Mouse (Mus musculus): ENCODE data around the gene Rdh5.
A peak's percentile ranks its signal among the peaks of the same experiment; 100 is the strongest.

Gene Rdh5

DNA sequence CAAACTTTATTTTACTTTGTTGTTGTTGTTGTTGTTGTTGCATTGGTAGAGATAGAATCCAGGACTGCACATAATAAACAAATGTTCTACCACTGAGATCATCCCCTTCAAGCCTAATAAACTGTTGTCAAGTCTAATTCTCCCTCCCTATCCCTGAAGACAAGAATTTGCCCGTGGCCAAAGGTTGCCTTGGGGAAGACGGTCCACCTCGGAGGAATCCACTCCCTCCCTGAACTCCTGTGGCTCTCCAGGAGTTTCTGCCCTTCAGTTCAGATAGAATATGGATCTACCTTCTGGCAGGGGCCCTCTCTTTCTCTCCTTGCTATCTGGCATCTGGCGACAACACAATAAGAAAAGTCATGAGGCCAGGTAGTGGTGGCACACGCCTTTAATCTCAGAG is 17.9 kb downstream of the Rdh5 start:
- no peak for DNase-seq (ENCODE audit: low spot score)

DNA sequence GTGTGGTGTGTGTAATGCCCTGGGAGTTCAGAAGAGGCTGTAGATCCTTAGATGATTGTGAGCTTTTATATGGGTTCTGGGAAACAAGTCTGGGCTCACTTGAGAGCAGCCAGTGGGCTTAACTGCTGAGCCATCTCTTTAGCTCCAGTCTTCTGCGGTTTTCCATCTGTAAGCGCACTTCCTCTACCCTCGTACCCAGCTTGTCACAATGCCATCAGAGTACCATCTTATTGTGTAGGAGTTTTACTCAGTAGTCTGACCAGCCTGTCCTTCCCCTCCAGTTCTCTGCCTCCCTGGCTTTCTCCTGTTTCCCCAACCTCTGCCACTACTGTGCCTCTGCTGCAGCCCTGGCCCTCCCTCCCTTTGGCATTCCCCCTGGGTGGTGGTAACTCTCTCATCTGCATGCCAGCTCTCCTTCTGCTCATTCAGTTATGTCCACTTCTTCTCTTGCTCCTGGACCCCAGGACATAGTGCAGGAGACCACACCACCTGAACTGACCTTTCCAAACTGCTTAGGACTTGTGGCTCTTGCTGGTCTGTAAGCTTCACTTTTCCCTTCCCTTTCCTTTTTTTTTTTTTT is 20.2 kb downstream of the Rdh5 start:
- no peak for DNase-seq (ENCODE audit: low spot score)

DNA sequence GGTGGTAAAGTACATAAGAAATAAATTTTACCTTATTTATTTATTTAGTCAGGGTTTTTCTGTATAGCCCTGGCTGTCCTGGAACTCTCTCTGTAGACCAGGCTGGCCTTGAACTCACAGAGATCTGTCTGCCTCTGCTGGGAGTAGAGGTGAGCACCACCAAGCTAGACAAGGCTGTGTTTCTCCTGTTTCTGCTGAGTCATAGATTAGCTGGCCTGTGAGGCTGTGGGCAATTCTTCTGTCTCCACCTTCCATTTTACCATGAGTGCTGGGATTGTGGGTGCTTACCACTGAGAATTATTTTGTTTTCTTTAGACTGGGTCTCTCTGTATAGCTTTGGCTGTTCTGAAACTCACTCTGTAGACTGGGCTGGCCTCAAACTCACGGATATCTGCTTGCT is 21.3 kb downstream of the Rdh5 start:
- DNase-seq (ENCODE audit: low spot score): no peak

DNA sequence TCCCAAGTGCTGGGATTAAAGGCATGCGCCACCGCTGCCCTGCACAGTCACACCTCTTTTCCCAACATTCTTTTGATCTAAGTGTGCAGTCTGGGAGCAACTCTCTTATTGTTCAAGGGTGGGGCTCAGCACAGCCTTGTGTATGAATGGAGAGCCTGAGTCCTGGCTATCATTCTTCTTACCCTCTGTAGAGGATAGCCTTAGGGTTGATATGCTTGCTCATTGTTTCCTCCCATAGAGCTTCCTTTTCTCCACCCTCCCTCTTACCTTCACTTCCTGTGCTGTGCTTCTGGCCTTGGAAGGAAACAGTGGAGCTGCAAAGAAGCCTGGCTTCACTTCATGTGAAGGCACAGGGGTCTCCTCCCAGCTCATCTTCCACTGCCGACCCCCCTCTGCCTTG is 22.0 kb downstream of the Rdh5 start, which contains the start of gene Cd63:
Cd63 (plus strand) TSS at position 292 of the 400 bp plus-strand sequence.
- no peak for DNase-seq (ENCODE audit: low spot score)

DNA sequence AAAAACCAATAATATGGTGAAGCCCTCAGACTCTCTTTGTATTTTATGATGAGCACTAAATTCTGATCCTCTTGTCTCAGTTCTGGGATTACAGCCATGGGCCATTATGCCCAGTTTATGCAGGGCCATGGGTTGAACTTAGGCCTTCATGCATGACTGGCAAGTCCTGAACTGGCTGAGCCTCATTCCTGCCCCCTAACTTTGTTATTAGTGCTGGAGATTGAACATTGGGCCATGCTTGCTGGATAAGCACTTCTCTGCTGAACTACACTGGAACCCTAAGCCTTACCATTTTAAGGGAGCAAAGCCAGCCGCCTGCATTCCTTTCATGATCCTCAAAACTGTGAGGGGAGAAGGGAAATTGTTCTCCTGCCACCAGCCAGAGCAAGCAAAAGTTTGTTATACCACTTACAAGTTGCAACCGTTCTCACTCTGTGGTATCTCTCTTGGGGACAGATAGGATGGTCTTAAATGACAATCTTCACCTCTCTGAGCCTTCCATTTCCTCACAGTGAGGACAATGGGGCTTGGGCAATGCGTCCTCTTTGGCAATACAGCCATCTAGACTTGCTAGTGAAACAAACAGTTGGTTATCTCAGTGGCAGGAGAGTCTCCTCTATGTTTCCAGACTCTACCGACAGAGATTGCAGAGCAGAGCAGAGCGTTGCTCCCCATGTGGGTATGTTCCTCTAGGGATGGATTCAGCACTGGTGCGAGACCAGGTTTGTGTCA is 22.8 kb downstream of the Rdh5 start:
- no peak for DNase-seq (ENCODE audit: low spot score)

DNA sequence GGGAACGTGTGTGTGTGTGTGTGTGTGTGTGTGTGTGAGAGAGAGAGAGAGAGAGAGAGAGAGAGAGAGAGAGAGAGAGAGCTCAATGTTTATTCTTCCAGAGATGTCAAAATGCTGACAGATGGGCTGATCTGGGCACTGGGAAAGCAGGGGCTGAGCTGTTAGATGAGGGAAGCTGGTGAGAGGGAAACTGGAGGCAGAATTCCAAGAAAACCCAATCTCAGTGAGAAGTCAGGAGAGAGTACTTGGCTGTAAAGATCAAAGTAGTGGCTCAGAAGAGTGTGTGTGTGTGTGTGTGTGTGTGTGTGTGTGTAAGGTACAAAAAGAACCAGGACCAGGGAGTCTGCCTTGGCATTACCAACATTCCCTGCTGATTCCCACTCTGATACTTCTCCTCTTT is 25.2 kb downstream of the Rdh5 start:
- DNase-seq (ENCODE audit: low spot score): no peak

DNA sequence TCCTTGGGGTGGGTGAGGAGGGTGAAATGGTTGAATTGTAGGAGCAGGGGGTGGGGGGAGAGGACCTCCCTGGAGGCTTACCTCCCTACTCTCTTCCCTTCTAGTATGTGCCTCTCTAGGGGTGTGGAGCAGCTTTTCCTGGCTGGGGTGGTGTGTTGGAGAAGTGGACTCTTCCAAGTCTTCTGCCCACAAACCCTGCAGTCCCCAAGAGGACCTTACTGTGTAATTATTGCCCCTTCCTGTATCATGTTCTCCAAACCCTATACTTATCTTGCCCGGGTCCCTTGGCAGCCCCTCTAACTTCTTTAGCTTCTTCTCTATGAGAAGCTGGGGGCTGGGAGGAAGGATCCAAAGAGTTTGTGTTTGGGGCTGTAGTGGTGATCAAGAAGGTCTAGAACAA is 25.9 kb downstream of the Rdh5 start:
- no peak for DNase-seq (ENCODE audit: low spot score)

DNA sequence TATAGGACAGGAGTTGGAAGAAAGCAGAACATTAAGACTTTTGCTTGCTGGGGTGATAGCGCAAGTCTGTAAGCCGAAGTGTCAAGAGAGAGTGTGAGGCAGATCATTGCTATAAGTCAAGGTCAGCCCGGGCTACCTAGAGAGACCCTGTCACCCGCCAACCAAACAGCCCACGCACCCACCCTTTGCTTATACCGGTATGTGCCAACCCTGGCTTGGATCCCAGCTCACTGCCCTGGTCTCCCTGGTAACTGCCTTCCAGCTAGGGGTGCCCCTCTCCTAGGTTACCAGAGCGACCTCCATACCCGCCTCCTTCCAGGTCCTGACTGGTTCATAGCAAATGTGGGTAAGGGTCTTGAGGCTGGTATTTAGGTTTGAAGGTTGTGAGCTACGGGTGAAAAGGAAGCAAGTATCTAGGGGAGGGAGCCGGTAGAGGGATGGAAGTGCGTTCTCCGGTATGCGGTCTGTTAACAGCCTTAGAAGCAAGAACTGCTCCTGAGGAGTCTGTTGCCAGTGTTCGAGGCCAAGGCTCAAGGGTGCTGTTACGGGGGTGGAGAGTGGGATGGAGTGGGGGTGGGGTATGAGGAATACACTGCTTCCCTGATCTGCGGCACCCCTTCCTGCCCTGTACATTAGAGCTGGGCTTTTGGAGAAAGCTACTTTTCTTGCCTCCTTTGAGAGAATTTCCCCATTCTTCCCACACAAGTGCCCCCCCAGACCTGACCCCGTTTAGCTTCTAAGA is 26.6 kb downstream of the Rdh5 start:
- no peak for DNase-seq (ENCODE audit: low spot score)

DNA sequence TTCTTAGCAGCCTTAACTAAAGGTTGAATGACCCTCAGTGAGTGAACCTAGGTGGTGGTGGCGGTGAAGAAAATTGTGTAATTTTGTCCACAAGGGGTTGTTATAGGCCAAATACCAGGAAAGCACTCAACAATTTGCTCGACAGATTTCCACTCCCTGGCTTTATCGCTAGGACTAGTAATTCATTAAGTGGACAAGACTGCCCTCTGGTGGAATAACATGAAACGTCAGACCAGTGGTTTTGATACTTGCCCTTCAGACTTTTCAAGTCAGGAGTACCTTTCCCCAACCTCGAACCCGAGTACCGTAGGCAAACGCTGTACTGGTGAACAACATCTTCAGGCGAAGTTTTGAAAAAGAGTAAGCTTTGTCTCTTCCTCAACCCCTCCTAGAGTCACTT is 27.3 kb downstream of the Rdh5 start:
- DNase-seq (ENCODE audit: low spot score): peak; percentile 99

DNA sequence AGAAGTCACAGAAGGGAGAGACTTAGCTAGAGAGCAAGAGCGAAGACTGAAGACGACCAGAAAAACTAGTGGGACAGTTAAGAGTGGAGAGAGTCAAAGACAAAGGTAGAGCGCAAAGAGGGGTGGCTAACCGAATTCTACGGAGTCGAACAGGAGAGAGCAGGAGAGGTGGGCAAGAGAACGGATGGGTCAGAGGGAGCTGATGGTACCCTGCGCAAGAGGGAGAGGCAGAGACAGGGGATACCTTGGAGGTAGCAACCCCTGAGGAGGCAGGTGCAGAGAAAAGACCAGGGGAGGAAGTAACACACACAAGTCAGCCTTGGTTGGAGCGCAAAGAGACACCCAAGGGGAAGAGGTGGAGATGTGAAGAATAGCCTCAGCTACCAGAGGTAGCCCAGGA is 30.4 kb downstream of the Rdh5 start:
- DNase-seq (ENCODE audit: low spot score): no peak

DNA sequence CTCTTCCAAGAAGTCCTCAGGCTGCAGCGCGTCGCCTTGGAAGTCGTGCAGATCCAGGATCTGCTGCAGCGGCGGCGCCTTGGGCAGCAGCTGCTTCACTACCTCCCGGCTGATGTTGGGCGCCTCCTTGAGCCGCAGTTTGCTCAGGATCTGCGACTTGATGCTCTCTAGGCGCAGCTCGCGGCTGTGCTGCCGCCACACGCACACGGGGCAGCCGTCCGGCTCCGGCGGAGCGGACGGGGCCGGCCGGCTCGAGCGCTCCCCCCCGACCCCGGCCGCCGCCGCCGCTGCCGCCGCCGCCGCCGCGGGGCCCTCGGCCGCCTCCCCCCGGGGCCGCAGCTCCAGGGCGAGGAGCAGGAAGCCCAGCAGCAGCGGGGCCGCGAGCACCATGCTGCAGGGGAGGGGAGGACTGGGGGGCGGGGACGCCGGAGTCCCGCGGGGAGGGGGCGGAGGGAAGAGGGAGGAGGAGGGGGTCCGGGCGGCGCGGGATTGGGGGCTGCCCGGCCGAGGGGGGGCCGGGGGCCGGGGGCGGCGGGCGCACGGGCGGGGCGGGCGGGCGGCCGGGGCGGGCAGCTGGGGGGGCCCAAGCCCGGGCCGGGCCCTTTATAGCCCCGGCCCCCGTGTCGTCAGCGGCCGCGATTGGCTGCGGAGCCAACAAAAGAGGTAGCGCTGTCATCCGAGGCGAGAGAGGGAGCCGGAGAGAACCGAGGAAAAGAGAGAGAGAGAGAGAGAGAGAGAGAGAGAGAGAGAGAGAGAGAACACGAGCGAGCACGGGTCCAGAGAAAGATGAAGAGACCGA is 31.2 kb downstream of the Rdh5 start, which contains the start of gene Gdf11:
Gdf11 (minus strand) TSS at position 423 of the 799 bp plus-strand sequence.
- peak; percentile 84 for DNase-seq (ENCODE audit: low spot score)

DNA sequence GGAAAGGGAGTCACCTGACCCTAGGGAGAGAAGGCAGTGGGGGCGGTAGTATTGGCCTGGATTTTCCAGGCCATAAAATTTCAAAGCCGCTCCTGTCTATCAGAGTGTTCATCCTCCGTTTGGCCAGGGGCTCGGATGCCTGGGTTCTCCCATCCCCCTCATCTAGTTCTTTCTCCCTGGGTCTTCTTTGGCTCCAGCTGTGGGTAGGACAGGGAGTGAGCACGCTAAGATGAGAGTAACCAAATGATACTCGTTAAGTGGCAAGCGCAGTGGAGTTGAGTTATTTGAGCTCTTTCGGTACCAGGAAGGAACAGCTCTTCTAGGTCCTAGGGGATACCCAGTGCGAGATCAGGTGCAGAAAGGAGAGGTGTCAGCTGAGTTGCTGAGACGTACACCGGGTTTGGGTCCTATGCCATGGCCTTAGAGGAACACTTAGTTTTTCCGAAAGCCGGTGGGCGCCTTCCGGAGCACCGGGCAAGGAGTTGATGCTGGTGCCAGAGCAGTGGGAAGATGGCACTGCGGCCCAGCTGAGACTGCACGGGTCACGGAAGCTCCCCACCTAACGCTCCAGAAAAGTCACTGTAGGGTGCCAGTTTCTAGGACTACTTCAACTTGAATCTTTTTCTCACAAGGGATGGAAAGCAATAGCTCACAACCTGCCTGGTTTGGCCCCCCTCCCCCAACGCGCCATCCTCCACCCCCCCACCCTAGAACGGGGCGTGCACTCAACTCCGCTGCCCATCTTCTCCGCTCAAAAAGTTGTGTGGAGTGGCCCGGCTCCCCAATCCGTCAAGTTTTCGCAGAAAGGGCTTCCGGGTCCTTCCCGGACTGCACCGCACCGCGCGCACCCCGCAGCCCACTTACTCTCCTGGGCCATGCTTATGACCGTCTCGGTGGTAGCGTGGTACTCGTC is 32.0 kb downstream of the Rdh5 start:
- DNase-seq (ENCODE audit: low spot score): peak; percentile 32

DNA sequence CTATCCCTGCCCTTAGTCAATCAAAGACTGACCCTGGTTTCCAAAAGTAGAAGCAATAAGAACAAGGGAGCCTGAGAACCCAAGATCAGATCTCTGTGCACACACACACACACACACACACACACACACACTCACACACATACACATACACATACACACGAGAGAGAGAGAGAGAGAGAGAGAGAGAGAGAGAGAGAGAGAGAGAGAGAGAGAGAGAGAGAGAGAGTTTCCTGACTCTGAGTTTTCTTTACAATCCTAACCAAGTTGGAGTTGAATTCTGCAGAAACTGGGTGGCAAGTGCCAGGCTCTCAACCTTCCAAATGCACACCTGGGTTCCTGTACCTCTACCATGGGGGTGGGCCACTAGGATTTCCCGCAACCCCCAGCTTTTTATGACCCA is 32.8 kb downstream of the Rdh5 start:
- no peak for DNase-seq (ENCODE audit: low spot score)

DNA sequence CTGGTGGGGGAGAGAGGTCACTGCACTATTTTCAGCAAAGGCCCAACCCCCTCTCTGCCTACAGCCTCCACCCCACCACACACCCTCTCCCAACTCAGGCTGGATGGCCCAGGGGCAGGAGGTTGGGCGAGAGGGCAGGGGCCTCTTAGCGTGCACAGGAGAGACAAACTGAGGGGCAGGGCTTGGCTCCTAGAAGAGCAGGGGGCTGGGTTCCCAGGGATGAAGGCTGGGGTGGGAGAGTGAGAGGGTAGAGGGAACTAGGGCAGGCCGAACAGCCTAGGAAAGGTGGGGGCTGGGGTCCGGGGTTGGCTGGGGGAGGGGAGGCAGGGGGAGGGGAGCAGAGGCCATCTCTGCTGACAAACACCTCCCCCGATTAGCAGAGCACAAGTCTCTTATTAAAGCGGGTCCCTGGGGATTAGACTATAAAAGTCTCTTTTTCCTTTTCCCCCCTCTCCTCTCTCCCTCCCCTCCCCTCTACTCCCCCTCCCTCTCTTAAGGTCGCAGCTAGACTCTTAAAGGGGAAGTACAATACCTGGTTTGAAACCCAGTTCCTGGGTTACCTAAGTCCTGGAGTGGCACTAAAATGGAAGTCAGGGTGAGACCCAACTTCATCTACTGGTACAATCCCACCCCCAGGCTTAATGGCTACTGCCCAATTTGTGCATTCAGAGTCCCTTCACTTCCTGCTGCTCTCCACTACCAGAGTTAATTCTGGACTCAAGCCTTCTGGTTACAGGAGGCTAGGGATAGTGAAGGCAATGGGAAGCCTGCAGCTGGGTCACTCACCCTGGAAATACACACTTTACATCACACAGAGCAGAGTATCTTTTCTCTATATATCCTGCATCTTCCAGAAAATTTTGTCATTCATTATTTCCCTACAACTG is 33.5 kb downstream of the Rdh5 start:
- DNase-seq (ENCODE audit: low spot score): peak; percentile 83

DNA sequence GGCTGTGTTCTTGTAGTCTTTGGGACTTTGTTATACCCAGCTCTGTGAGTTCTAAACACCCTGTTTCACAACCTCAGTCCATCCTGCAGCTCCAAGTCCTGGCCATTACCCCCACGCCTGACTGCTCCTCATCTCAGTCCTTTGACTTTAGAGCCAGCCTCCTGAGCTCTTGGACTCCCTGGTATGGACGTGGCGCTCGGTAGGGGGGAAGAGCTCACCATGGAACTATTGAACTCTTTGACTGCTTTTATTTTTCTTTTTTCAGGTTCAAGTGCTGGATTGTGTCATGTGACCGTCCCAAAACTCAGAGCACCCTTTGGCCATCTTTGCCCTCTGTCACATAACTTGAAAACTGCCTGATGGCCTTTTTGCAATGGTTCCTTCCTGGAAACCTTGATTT is 40.6 kb downstream of the Rdh5 start:
- no peak for DNase-seq (ENCODE audit: low spot score)

DNA sequence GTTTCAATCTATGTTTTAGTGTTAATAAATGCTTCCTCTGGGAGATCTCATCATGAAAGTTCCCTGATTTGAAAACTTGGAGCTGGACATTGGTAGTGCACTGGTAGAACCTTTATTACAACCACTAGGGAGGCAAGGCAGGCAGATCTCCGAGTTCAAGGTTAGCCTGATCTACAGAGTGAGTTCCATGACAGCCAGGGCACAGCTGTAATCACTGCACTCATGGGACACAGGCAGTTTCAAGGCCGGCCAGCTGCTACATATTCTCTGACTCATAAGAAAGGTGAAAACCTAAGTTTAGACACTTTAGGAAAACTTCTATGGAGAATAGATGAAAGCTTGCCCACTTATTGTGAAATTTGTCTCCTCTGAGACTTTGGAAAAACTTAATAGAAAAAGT is 43.9 kb downstream of the Rdh5 start:
- no peak for DNase-seq (ENCODE audit: low spot score)

DNA sequence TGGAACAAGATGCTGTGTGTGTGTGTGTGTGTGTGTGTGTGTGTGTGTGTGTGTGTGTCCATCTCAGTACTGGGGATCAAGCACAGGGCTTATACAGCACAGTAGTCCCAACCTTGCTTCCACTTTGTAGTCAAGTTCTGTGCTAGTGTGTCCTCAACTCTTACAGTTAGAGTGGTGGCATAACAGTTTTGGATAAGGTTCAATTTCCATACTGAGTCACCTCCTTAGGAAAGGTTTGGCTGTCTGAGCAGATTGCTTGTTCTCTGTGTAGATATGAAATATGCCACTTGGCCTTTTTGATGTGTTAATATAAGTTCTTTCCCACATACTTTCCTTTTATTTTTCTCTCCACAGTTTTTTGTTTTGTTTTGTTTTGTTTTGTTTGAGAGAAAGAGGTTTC is 44.4 kb downstream of the Rdh5 start:
- DNase-seq (ENCODE audit: low spot score): no peak

DNA sequence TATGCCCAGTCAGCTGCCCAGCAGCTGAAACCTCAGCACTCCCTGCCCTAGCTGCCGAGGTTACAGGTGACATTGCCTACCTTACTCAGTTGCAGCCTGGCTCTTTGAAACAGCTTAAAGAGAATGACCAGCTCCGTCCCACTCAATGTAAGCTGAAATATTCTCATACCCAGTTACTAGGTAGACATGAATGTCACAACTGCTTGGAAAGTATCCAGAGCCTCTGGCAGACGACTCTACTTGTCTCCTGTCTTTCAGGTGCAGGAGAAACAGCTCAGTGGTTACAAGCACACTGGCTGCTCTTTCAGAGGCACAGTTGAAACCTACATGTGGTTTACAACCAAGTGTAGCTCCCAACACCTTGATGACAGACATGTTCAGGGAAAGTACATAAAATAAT is 52.3 kb downstream of the Rdh5 start:
- no peak for DNase-seq (ENCODE audit: low spot score)

DNA sequence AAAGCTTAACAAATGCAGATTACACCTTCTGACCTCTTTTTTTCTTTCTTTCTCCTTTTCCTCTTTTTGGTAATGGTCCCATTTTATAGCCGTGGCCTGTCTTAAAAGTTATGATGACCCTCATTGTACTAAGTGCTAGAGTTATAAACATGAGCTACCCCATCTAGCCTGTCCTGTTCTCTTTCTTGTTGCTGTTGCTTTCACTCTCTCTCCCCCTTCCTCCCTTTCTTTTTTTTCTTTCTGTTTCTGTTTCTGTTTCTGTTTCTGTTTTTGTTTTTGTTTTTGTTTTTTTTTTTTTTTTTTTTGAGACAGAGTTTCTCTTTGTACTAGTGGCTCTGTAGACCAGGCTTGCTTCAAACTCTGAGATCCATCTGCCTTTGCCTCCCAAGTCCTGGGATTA is 56.2 kb downstream of the Rdh5 start:
- no peak for DNase-seq (ENCODE audit: low spot score)

DNA sequence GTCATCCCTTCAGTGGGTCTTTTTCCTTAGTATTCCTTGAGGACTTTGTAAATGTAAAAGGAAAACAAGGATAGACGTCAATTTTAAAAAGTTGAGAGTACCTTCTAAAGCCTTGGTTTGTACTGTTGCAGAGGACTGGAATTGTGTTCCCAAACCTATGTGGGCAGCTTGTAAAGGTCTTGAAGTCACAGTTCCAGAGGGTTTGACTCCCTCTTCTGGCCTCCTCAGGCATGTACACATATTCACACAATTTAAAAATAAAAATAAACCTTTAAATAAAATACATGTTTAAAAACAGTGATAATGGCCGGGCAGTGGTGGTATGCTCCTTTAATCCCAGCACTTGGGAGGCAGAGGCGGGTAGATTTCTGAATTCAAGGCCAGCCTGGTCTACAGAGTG is 56.6 kb downstream of the Rdh5 start:
- DNase-seq (ENCODE audit: low spot score): peak; percentile 25

Data from retina, embryonic 14.5 days (tissue).